Mouse (Mus musculus): ENCODE measurements around the gene Mt1. TPM values are rescaled to one million over a fixed set of nuclear protein-coding genes. Genes with fewer than 3 reads are reported as not detected.

Mt1 gene
- total RNA-seq, 2 experiments from 2014 or later: 40.5 to 51.0 TPM

GRCm38 (mm10) chr8:94172809-94173732 is 5.8 kb upstream of the Mt1 start:
- intact Hi-C loops (cut with DNase I): no loop called here
- peak; percentile 5 for DNase-seq

- intact Hi-C loops (cut with DNase I): no loop called here
- DNase-seq: no peak
These were observed 5.0 kb upstream of the Mt1 start for GRCm38 (mm10) chr8:94173848-94174403.

DNA sequence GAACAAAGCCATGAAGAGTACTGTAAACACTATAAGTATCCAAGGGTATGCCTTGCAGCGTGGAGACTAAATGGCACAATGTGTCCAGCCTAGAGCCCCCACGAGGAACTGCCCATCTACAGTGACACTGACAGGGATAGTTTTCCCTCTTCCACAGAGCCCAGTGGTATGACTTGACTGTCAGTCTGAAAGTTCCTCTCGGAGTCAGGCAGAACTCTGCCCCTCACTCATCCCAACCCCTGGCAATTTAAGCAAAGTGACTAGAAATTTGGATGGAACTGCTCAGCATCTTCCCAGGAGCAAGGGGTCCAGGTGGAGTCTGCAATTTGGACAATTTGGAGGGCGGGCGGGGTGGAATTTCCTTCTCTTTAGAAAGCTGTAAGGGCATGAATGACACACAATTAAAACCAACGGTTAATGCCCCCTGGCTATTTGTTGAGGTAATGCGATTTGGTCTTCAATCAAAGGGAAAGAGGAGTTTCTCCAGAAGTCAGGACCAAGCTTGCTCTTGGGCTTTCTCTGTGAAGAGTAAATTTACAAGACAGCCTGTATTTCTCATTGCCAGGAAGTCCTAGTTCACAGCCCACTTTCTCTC is 4.2 kb upstream of the Mt1 start:
- DNase-seq: no peak
- intact Hi-C loops (cut with DNase I): no loop called here

DNA sequence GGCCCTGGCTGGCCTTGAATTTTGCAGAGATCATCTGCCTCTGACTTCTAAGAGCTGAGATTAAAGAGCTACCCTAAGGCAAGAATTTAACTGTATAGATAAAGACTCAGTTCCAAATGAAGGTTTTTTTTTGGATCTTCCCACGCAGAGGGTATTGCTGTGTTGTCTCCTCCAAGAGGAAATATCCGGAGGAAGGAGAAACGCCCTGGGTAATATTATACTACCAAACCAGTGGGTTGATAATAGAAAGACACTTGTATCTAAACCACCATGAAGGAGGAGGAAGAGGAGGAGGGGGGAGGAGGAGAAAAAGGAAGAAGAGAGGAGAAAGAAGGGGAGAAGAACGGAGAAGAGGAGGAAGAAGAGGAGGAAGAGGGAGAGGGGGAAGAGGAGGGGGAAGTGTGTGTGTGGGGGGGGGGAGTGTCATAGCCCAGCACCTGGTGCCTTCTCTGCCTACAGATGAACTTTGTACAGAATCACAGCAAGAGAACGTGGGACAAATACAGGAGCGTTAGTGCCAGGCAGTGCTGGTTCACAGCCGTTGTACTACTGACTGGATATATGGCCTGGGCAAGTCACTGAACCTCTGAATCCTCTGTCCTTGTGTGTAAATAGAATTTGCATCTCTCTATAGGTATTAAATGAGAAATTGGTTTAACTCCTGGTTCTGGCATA is 1.0 kb upstream of the Mt1 start:
- intact Hi-C loops (cut with DNase I): no loop called here
- DNase-seq: no peak

DNA sequence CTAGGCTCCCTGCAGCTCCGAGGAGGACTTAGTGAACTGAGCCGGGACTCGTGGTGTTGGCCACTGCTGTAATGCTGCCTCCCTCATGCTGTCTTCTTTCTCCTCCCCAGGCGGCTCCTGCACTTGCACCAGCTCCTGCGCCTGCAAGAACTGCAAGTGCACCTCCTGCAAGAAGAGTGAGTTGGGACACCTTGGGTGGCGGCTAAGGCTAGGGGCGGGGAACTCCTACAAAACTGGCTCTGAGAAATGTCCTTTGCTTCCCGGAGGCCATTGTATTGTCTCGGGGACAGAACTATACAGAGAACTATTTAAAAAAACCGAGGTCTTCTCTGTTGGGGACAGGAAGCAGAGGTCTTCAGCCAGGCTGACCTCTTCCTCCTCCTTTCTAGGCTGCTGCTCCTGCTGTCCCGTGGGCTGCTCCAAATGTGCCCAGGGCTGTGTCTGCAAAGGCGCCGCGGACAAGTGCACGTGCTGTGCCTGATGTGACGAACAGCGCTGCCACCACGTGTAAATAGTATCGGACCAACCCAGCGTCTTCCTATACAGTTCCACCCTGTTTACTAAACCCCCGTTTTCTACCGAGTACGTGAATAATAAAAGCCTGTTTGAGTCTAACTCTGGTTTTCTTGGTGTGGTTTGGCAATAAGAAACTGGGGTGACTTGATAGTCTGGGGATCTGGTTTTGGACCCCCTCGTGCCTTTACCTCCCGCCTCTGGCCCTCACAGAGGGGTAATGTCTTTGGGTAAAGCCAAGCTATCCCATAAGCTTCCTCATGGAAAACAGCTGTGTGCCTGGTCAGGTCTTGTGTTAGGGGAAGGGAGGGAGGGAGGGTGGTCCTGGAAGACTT is 1.1 kb downstream of the Mt1 start:
- intact Hi-C loops (cut with DNase I): no loop called here
- DNase-seq: no peak

DNA sequence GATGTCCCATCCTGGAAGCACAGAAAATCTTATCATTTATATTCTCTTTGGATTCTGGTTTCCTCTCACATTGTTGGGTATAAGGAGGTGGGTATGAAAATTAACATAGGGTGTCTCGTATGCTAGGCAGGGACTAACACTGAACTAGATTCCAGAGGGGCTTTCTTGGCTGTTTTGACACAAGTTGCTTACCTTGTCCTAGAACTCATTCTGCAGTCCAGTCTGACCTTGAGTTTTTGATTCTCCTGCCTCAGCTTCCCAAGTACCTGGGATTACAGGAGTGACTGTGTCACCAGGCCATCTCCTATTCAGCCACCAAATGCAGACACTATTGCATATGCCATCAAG is 1.7 kb downstream of the Mt1 start:
- intact Hi-C loops (cut with DNase I): no loop called here
- DNase-seq: no peak

DNA sequence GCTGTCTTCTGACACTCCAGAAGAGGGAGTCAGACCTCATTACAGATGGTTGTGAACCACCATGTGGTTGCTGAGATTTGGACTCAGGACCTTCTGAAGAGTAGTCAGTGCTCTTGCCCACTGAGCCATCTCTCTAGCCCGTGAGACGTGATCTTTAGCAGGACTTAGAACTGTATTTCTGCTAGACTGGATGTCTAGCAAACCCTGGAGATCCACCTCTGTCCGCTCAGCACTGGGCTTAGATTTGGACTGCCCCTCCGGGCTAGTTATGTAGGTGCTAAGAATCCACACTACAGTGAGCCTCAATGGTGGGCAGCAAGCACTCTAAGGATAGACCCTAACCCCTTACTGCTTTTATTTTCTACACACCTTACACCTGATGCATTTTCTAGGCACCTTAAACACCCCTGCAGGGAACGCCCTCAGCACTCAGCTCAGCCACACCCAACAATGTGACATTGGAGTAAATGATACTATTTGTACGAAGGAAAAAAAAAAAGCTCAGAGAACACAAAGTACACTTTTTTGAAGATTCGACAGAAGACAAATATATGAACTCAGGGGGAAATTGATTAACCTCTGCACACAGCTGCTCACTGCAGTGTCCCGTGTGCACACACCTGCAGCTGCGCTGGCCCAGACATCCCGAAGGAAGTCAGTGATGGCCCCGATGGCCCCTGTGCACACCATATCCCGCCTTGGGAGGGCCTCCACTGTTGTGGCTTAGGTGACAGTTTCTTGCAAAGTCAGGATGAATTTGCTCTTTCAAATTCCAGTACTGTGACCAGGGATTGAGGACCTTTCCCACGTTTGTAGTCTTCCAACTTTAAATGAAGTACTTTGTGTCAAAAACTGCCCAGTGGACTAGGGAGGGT is 3.4 kb downstream of the Mt1 start:
- no peak for DNase-seq
- intact Hi-C loops (cut with DNase I): no loop called here

- peak; percentile 36 for DNase-seq
- intact Hi-C loops (cut with DNase I): no loop called here
These were observed 4.2 kb downstream of the Mt1 start for GRCm38 (mm10) chr8:94183117-94183516.

GRCm38 (mm10) chr8:94184357-94184843 is 5.5 kb downstream of the Mt1 start:
- intact Hi-C loops (cut with DNase I): no loop called here
- DNase-seq: no peak

DNA sequence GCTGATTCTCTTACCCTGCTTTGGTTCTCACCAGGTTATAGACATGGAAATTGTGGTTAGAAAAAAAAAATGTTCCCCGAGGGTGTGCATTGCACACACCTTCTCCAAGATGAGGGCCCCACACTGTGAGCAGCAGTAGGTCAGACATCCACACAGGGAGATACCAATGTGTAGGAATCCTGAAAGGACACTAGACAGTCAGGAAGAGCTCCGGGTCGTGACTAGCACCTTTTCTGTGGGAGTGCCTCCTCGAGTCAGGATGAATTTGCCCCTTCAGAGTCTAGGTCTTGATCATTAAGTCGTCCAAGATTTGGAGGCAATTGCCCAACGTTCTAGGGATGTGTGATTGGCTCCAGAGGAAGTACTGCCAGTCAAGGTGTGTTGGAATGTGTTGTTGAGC is 6.9 kb downstream of the Mt1 start:
- no peak for DNase-seq
- intact Hi-C loops (cut with DNase I): no loop called here

- intact Hi-C loops (cut with DNase I): no loop called here
- DNase-seq: peak; percentile 75
These were observed 7.7 kb downstream of the Mt1 start for GRCm38 (mm10) chr8:94186542-94186941.

DNA sequence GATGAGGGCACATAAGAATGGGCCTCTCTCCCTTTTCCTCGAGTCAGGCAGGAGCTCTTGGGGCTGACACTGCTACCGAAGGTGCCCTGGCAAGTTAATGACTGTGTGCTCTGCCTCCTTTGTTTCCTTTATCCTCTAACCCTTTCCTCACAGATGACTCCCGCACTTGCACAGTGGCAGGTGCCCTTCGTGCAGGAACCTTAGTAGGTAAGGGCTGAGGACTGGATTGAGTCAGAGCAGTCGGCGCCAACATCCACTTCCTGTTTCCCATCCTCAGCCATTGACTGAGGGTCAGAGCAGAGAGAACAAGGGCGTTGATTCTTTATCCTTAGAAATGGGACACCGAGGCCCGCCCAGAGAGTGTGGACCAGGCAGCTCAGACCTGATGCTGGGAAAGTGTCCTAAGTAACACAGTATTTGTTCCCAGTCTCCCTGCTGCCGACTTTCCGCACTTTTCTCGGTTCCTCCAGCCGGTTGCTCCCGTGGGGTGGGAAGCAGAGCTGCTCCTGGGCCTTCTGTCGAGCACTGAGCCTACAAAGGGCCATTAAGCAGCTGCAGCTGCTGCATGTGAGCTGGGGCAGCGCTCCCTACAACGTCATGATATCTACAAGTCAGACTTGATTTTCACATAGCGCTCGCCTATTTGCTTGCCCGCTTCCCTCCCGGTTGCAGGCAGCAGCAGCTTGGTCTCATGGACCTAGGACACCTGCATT is 8.6 kb downstream of the Mt1 start:
- no peak for DNase-seq
- intact Hi-C loops (cut with DNase I): no loop called here

GRCm38 (mm10) chr8:94189275-94190031 is 10.6 kb downstream of the Mt1 start:
- intact Hi-C loops (cut with DNase I): no loop called here
- peak; percentile 72 for DNase-seq

DNA sequence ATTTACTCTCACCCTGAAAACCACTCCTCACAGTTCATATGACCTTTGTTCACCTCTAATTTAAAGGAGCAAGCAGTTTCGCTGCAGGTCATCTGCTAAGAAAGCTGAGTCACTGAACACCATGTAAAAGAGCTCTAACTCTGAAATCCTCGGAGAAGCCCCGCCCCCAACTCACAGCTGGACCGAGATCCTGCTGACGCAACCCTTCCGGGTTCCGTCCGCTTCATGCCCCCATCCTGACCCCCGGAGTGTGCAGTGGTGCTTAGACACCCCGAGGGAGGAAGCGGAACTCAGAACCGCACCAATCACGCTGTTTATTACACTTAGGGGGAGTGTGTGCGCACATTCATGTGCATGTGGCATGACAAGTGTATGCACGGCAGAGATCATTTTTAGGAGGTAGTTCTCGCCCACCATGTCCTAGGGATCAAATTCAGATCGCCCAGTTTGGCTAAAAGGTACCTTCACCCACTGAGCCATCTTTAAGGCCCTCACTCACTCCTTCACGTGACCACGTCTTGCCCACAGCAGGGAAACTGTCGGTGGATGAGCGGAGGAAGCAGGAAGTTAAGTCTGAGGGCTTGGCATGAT is 12.3 kb downstream of the Mt1 start:
- no peak for DNase-seq
- intact Hi-C loops (cut with DNase I): no loop called here

- DNase-seq: no peak
- intact Hi-C loops (cut with DNase I): no loop called here
These were observed 14.0 kb downstream of the Mt1 start for GRCm38 (mm10) chr8:94192926-94193325.

DNA sequence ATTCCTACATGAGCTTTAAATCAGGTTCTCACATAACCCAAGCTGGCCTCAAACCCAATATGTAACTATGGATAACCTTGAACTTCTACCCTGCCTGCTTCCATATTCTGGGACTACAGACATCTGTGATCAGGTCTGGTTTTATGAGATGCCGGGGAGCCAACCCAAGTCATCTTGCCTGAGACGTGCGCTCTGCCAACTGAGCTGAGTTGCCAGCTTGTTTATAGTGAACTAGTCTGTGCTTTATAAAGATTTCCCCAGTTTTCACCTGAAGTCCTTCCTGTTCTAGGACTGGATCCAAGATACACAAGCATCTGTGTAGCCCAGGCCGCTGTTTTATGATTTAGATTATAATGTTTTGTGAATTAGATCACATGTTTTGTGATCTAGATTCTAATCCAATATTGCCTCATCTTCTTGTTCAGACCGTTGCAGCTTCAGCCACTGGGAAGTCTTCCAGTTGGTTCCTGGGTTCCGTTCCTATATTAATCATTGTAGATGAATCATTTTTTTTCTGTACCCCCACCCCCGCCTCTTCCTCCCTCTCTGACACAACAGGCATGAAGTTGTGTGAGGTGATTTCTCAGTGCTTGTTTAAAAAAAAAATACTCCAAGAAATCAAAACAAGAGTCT is 15.8 kb downstream of the Mt1 start:
- no peak for DNase-seq

GRCm38 (mm10) chr8:94199202-94199869 is 20.5 kb downstream of the Mt1 start:
- peak; percentile 51 for DNase-seq
- intact Hi-C loops (cut with DNase I): no loop called here

More for the DNA sequence above, 15.8 kb downstream of the Mt1 start:
- intact Hi-C loops (cut with DNase I): no loop called here
